Mouse (Mus musculus): ENCODE data around the gene Chrm1. TPM values are rescaled to one million over a fixed set of nuclear protein-coding genes. Genes with fewer than 3 reads are reported as not detected.

The Chrm1 gene
- 5.1 and 5.4 TPM in 2 replicates for polyA plus RNA-seq (2015; fragmentation: Nextera tagmentation; extraction: Ambion mirVana)

- Histone ChIP-seq H3K4me3 (peak within 1 kb of the TSS; percentile 52), H3K9ac (replicated peaks) (peak within 1 kb of the TSS; percentile 35), H3K36me3 (no peaks in the 10 kb centered on the region), H3K27me3 (no peaks in the 10 kb centered on the region), H3K9me3 (no peaks in the 10 kb centered on the region), H3K4me2 (replicated peaks) (peak within 1 kb of the TSS; percentile 95), H3K27ac (replicated peaks) (peak within 1 kb of the TSS; percentile 31; the same call in 1 of the 2 replicates), H3K4me1 (peaks cover 33% of the 10 kb centered on the region)
- WGBS = 42% methylated on average over 9 of the region's 9 CpGs
- peak; percentile 40; the same call in 1 of the 2 replicates for ATAC-seq (replicated peaks)
Measured at GRCm38 (mm10) chr19:8663360-8663839, at the start of gene Chrm1. TSS of gene Chrm1 (plus strand) at chr19:8663789.

GRCm38 (mm10) chr19:8614343-8614742 lies 49.2 kb upstream of the Chrm1 start:
- no peak overlapping the region for H3K4me3 ChIP-seq
- H3K9me3 ChIP-seq = no peaks in the 10 kb centered on the region
- no peak overlapping the region for H3K4me2 ChIP-seq (replicated peaks)
- 46% methylated on average over 2 of the region's 2 CpGs for WGBS
- no peak overlapping the region for H3K9ac ChIP-seq (replicated peaks)
- H3K27me3 ChIP-seq = no peaks in the 10 kb centered on the region
- H3K27ac ChIP-seq (replicated peaks) = no peak overlapping the region
- ATAC-seq (replicated peaks) = no peak
- no peaks in the 10 kb centered on the region for H3K4me1 ChIP-seq
- no peaks in the 10 kb centered on the region for H3K36me3 ChIP-seq

- Histone ChIP-seq H3K4me1 (no peaks in the 10 kb centered on the region), H3K36me3 (no peaks in the 10 kb centered on the region), H3K27me3 (no peaks in the 10 kb centered on the region), H3K4me2 (replicated peaks) (no peak overlapping the region), H3K9ac (replicated peaks) (no peak overlapping the region), H3K4me3 (no peak overlapping the region), H3K9me3 (no peaks in the 10 kb centered on the region), H3K27ac (replicated peaks) (no peak overlapping the region)
- WGBS = 75% methylated on average over 4 of the region's 4 CpGs
- no peak for ATAC-seq (replicated peaks)
Measured at GRCm38 (mm10) chr19:8616314-8616713, 47.3 kb upstream of the Chrm1 start.

GRCm38 (mm10) chr19:8617904-8618303 lies 45.7 kb upstream of the Chrm1 start, which contains the start of gene Slc22a6:
TSS of gene Slc22a6 (plus strand) at chr19:8618039.
- WGBS = 13% methylated on average over 7 of the region's 7 CpGs
- H3K4me1 ChIP-seq = no peaks in the 10 kb centered on the region
- H3K36me3 ChIP-seq = no peaks in the 10 kb centered on the region
- no peak within 1 kb of the TSS for H3K4me2 ChIP-seq (replicated peaks)
- H3K27ac ChIP-seq (replicated peaks) = no peak within 1 kb of the TSS
- no peak within 1 kb of the TSS for H3K4me3 ChIP-seq
- ATAC-seq (replicated peaks) = no peak
- H3K9ac ChIP-seq (replicated peaks) = no peak within 1 kb of the TSS
- H3K9me3 ChIP-seq = no peaks in the 10 kb centered on the region
- no peaks in the 10 kb centered on the region for H3K27me3 ChIP-seq

- no peak for ATAC-seq (replicated peaks)
- Histone ChIP-seq H3K4me2 (replicated peaks) (no peak overlapping the region), H3K4me1 (no peaks in the 10 kb centered on the region), H3K4me3 (no peak overlapping the region), H3K9ac (replicated peaks) (no peak overlapping the region), H3K36me3 (no peaks in the 10 kb centered on the region), H3K9me3 (no peaks in the 10 kb centered on the region), H3K27ac (replicated peaks) (no peak overlapping the region), H3K27me3 (no peaks in the 10 kb centered on the region)
- WGBS = 94% methylated on average over 7 of the region's 7 CpGs
Measured at GRCm38 (mm10) chr19:8621098-8621497, 42.5 kb upstream of the Chrm1 start.

GRCm38 (mm10) chr19:8630249-8630648 lies 33.3 kb upstream of the Chrm1 start:
- Histone ChIP-seq H3K27me3 (no peaks in the 10 kb centered on the region), H3K4me2 (replicated peaks) (no peak overlapping the region), H3K36me3 (no peaks in the 10 kb centered on the region), H3K9ac (replicated peaks) (no peak overlapping the region), H3K9me3 (no peaks in the 10 kb centered on the region), H3K4me1 (no peaks in the 10 kb centered on the region), H3K4me3 (no peak overlapping the region), H3K27ac (replicated peaks) (no peak overlapping the region)
- WGBS = 84% methylated on average over 2 of the region's 2 CpGs
- no peak for ATAC-seq (replicated peaks)

GRCm38 (mm10) chr19:8630826-8631225 lies 32.8 kb upstream of the Chrm1 start:
- 76% methylated on average over 6 of the region's 6 CpGs for WGBS
- no peaks in the 10 kb centered on the region for H3K27me3 ChIP-seq
- H3K4me3 ChIP-seq = no peak overlapping the region
- H3K4me2 ChIP-seq (replicated peaks) = no peak overlapping the region
- ATAC-seq (replicated peaks) = no peak
- H3K36me3 ChIP-seq = no peaks in the 10 kb centered on the region
- no peak overlapping the region for H3K9ac ChIP-seq (replicated peaks)
- H3K27ac ChIP-seq (replicated peaks) = no peak overlapping the region
- no peaks in the 10 kb centered on the region for H3K4me1 ChIP-seq
- no peaks in the 10 kb centered on the region for H3K9me3 ChIP-seq

- no peak for ATAC-seq (replicated peaks)
- Histone ChIP-seq H3K4me2 (replicated peaks) (no peak overlapping the region), H3K9ac (replicated peaks) (no peak overlapping the region), H3K4me3 (no peak overlapping the region), H3K9me3 (no peaks in the 10 kb centered on the region), H3K27me3 (no peaks in the 10 kb centered on the region), H3K4me1 (no peaks in the 10 kb centered on the region), H3K36me3 (no peaks in the 10 kb centered on the region), H3K27ac (replicated peaks) (no peak overlapping the region)
- WGBS = 68% methylated on average over 1 of the region's 1 CpGs
Measured at GRCm38 (mm10) chr19:8632029-8632428, 31.6 kb upstream of the Chrm1 start.

- H3K4me1 ChIP-seq = no peaks in the 10 kb centered on the region
- 76% methylated on average over 5 of the region's 5 CpGs for WGBS
- ATAC-seq (replicated peaks) = no peak
Measured at GRCm38 (mm10) chr19:8642086-8642485, 21.5 kb upstream of the Chrm1 start.

GRCm38 (mm10) chr19:8646393-8646792 lies 17.2 kb upstream of the Chrm1 start:
- no peak for ATAC-seq (replicated peaks)
- H3K27ac ChIP-seq (replicated peaks) = no peak overlapping the region
- no peaks in the 10 kb centered on the region for H3K36me3 ChIP-seq
- 83% methylated on average over 2 of the region's 2 CpGs for WGBS
- no peaks in the 10 kb centered on the region for H3K9me3 ChIP-seq
- H3K4me3 ChIP-seq = no peak overlapping the region
- H3K9ac ChIP-seq (replicated peaks) = no peak overlapping the region
- no peak overlapping the region for H3K4me2 ChIP-seq (replicated peaks)
- H3K27me3 ChIP-seq = no peaks in the 10 kb centered on the region
- no peaks in the 10 kb centered on the region for H3K4me1 ChIP-seq

More at GRCm38 (mm10) chr19:8642086-8642485, 21.5 kb upstream of the Chrm1 start:
- Histone ChIP-seq H3K4me3 (no peak overlapping the region), H3K4me2 (replicated peaks) (no peak overlapping the region), H3K27ac (replicated peaks) (no peak overlapping the region), H3K36me3 (no peaks in the 10 kb centered on the region), H3K27me3 (no peaks in the 10 kb centered on the region), H3K9ac (replicated peaks) (no peak overlapping the region), H3K9me3 (no peaks in the 10 kb centered on the region)

GRCm38 (mm10) chr19:8655833-8656232 lies 7.8 kb upstream of the Chrm1 start:
- Histone ChIP-seq H3K9me3 (no peaks in the 10 kb centered on the region), H3K4me2 (replicated peaks) (no peak overlapping the region), H3K36me3 (no peaks in the 10 kb centered on the region), H3K4me3 (no peak overlapping the region), H3K4me1 (no peaks in the 10 kb centered on the region), H3K27ac (replicated peaks) (no peak overlapping the region), H3K27me3 (no peaks in the 10 kb centered on the region), H3K9ac (replicated peaks) (no peak overlapping the region)
- no peak for ATAC-seq (replicated peaks)

GRCm38 (mm10) chr19:8656341-8656740 lies 7.2 kb upstream of the Chrm1 start:
- H3K9ac ChIP-seq (replicated peaks) = no peak overlapping the region
- no peaks in the 10 kb centered on the region for H3K36me3 ChIP-seq
- H3K27me3 ChIP-seq = no peaks in the 10 kb centered on the region
- no peak overlapping the region for H3K4me2 ChIP-seq (replicated peaks)
- no peak overlapping the region for H3K4me3 ChIP-seq
- ATAC-seq (replicated peaks) = no peak
- peaks cover 1% of the 10 kb centered on the region; the same call in 1 of the 2 replicates for H3K4me1 ChIP-seq
- no peak overlapping the region for H3K27ac ChIP-seq (replicated peaks)
- H3K9me3 ChIP-seq = no peaks in the 10 kb centered on the region
- 79% methylated on average over 4 of the region's 4 CpGs for WGBS

GRCm38 (mm10) chr19:8661821-8662307 lies 1.7 kb upstream of the Chrm1 start:
- H3K27me3 ChIP-seq = no peaks in the 10 kb centered on the region
- H3K4me1 ChIP-seq = peaks cover 33% of the 10 kb centered on the region
- peak overlapping the region; percentile 52 for H3K4me3 ChIP-seq
- no peaks in the 10 kb centered on the region for H3K36me3 ChIP-seq
- under 1% methylated on average over 35 of the region's 35 CpGs for WGBS
- H3K9me3 ChIP-seq = no peaks in the 10 kb centered on the region
- peak overlapping the region; percentile 65 for H3K27ac ChIP-seq (replicated peaks)
- peak overlapping the region; percentile 63 for H3K9ac ChIP-seq (replicated peaks)
- H3K4me2 ChIP-seq (replicated peaks) = peak overlapping the region; percentile 95
- peak; percentile 30; the same call in 1 of the 2 replicates for ATAC-seq (replicated peaks)

All from forebrain, embryonic 15.5 days (tissue).